Mouse (Mus musculus): ENCODE measurements around the gene Adk. TPM values are rescaled to one million over a fixed set of nuclear protein-coding genes. Genes with fewer than 3 reads are reported as not detected.

Adk gene
- polyA plus RNA-seq, 1 experiment from 2014 or later = 230 TPM

DNA sequence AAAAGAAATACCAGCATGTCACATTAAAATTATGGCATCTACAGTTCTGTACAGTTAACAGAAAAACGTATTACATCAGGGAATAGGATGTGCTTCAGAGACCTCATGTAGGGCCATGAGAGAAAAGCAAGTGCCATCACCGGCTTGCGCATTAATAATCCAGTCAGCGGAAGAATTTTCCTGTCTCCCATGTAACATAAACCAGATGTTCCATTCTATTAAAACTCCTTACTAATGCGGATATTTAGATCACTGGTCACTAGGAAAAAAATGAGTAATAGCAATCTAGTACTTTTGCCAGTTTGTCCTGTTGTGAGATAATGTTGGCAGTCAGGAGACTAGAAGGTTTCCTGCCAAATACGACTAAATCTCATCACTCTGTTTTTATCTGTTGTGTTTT, 139.6 kb downstream of the Adk start:
- no peak for ATAC-seq
- Histone ChIP-seq H3K27ac (no peak overlapping the region), H3K27me3 (replicated peaks) (no peaks in the 10 kb centered on the region), H3K4me2 (replicated peaks) (no peak overlapping the region), H3K4me1 (replicated peaks) (peaks cover 5% of the 10 kb centered on the region; the same call in 1 of the 2 replicates), H3K36me3 (no peaks in the 10 kb centered on the region), H3K9me3 (no peaks in the 10 kb centered on the region), H3K9ac (no peak overlapping the region), H3K4me3 (replicated peaks) (no peak overlapping the region)
- WGBS = 58% methylated on average over 6 of the region's 6 CpGs

DNA sequence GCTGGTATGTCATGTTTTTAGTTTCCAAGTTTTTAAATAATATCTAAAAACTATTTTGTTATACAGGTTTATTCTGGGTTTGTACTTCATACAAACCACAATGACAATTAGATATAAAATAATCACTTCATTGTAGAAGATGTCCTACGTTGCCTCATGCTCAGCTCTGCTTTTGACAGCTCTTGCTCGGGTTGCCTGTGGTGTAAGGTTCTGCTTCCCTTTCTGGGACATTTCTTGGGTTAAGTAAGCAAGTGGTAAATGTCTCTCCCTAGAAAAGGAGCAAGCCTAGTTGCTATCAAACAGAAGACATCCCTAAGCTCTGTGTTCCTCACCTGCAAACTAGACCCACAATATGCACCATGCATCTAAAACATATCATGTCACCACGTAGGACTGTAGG, 140.4 kb downstream of the Adk start:
- 86% methylated on average over 3 of the region's 3 CpGs for WGBS
- H3K9ac ChIP-seq = no peak overlapping the region

DNA sequence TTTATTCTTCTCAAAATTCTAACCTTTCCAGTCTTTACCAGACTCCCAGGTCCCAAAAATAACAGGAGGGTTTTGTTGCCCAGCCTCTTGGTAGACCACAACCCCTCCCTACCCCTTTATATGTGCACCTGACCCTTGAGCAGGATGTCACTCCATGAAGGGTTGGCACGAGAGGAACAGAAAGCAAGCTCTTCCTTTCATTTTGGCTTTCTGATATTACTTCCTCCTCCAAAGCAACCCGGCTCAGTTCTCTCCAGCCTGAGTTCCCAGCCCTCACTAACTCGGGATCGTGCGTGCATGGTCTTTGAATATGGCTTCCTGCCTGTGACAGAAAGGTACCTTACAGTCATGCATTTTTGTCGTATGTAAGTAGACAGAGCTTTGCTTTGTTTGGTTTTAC, 142.0 kb downstream of the Adk start:
- Histone ChIP-seq H3K9ac (no peak overlapping the region), H3K36me3 (no peaks in the 10 kb centered on the region), H3K27me3 (replicated peaks) (no peaks in the 10 kb centered on the region), H3K27ac (no peak overlapping the region), H3K4me1 (replicated peaks) (peaks cover 5% of the 10 kb centered on the region; the same call in 1 of the 2 replicates), H3K4me3 (replicated peaks) (no peak overlapping the region), H3K9me3 (no peaks in the 10 kb centered on the region), H3K4me2 (replicated peaks) (no peak overlapping the region)
- 49% methylated on average over 6 of the region's 6 CpGs for WGBS
- ATAC-seq = no peak

More for the DNA sequence above, 140.4 kb downstream of the Adk start:
- ATAC-seq = no peak
- H3K4me1 ChIP-seq (replicated peaks) = peaks cover 5% of the 10 kb centered on the region; the same call in 1 of the 2 replicates
- no peak overlapping the region for H3K27ac ChIP-seq
- no peaks in the 10 kb centered on the region for H3K9me3 ChIP-seq
- no peaks in the 10 kb centered on the region for H3K27me3 ChIP-seq (replicated peaks)
- H3K36me3 ChIP-seq = no peaks in the 10 kb centered on the region
- no peak overlapping the region for H3K4me3 ChIP-seq (replicated peaks)
- no peak overlapping the region for H3K4me2 ChIP-seq (replicated peaks)

DNA sequence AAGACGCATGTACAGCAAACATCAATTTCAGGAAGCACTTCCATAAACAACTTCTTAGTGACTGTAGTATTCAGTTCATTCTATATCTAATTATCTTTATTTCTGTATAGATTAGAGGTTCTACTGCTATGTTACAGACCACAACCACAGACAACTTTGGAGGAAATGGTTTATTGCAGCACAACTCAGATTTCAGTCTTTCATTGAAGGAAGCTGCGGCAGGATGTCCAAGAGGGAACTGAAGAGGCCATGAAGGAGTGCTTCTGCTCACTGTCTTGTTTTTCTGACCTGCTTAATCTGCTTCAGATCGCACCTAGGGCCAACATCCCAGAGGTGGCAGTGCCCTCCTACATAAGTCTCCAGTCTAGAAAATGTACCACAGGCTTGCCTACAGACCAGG, 148.5 kb downstream of the Adk start:
- ATAC-seq = no peak
- H3K27ac ChIP-seq = no peak overlapping the region
- 51% methylated on average over 3 of the region's 3 CpGs for WGBS

DNA sequence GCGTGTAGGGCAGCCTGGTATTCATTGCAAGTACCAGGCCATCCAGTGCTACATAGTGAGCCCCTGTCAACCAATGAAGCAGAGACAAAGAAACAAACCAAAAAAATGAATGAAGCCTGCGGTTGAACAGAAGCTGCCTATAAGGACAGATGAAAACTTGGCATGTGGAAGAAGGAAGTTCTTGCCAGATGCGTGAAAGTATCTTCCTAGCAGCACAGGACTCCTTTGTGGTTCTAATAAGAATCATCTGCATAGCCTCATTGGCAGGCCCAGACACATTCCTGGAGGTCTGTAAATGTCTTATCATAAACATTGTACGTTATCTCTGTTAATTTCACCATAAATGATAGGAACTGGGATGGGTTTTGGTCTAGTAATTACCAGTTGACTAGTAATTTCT, 154.1 kb downstream of the Adk start:
- no peaks in the 10 kb centered on the region for H3K4me1 ChIP-seq (replicated peaks)
- ATAC-seq = no peak
- no peak overlapping the region for H3K4me2 ChIP-seq (replicated peaks)
- no peak overlapping the region for H3K4me3 ChIP-seq (replicated peaks)
- 78% methylated on average over 4 of the region's 4 CpGs for WGBS
- H3K9ac ChIP-seq = no peak overlapping the region
- H3K36me3 ChIP-seq = no peaks in the 10 kb centered on the region
- H3K27ac ChIP-seq = no peak overlapping the region
- H3K9me3 ChIP-seq = no peaks in the 10 kb centered on the region
- H3K27me3 ChIP-seq (replicated peaks) = no peaks in the 10 kb centered on the region

More for the DNA sequence above, 148.5 kb downstream of the Adk start:
- Histone ChIP-seq H3K4me3 (replicated peaks) (no peak overlapping the region), H3K9me3 (no peaks in the 10 kb centered on the region), H3K36me3 (no peaks in the 10 kb centered on the region), H3K4me1 (replicated peaks) (no peaks in the 10 kb centered on the region), H3K4me2 (replicated peaks) (no peak overlapping the region), H3K9ac (no peak overlapping the region), H3K27me3 (replicated peaks) (no peaks in the 10 kb centered on the region)

DNA sequence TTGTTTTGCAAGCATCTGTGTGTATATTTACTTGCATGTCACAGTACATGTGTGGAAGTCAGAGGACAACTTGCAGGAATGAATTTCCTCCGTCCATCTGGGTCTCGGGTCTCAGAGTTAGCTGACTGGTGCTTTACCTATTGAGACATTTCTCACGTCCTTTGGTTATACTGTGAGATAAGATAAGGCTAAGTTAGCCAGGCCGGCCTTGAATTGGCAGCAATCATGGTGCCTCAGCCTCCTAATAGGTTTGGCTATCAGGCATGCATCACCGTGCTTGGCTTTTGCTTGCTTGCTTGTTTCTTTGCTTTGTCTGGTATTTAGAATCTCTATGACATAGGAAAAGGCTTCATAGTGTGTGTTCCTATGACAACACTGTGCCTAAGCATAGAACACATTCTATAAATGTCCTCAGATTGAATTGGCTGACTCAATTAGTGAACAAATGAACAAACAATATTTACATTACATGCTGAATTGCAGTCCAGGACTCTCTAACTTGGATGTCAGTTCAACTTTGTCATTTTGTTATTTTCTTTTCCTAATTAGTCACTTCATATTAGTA, 169.3 kb downstream of the Adk start:
- no peak overlapping the region for H3K4me3 ChIP-seq (replicated peaks)
- H3K36me3 ChIP-seq = no peaks in the 10 kb centered on the region
- no peak overlapping the region for H3K27ac ChIP-seq
- ATAC-seq = no peak
- WGBS = 54% methylated on average over 5 of the region's 5 CpGs
- H3K27me3 ChIP-seq (replicated peaks) = no peaks in the 10 kb centered on the region
- no peaks in the 10 kb centered on the region for H3K4me1 ChIP-seq (replicated peaks)
- H3K9me3 ChIP-seq = no peaks in the 10 kb centered on the region
- no peak overlapping the region for H3K4me2 ChIP-seq (replicated peaks)
- H3K9ac ChIP-seq = no peak overlapping the region

DNA sequence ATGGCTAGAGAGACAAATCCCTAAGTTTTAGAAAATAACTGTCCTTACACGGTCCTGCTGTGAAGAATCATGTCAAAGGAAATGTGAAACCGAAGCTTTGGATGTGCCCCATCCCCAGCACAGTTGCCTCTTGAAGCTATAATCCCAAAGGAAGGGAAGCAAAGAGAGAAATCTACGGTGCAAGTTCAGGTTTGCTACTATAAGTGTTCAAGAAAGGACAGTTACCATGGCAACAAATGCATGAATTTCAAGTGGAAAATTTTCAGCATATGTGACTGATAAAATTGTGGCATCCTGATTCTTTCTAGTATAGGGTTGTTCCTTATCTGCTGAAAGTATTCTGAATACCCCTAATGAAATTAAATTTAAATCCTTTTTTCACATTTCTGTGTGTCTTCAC, 169.8 kb downstream of the Adk start:
- H3K4me1 ChIP-seq (replicated peaks) = no peaks in the 10 kb centered on the region
- H3K27ac ChIP-seq = no peak overlapping the region
- no peak overlapping the region for H3K9ac ChIP-seq
- no peak overlapping the region for H3K4me2 ChIP-seq (replicated peaks)
- H3K36me3 ChIP-seq = no peaks in the 10 kb centered on the region
- H3K9me3 ChIP-seq = no peaks in the 10 kb centered on the region
- H3K4me3 ChIP-seq (replicated peaks) = no peak overlapping the region
- H3K27me3 ChIP-seq (replicated peaks) = no peaks in the 10 kb centered on the region
- 74% methylated on average over 3 of the region's 3 CpGs for WGBS
- ATAC-seq = no peak

DNA sequence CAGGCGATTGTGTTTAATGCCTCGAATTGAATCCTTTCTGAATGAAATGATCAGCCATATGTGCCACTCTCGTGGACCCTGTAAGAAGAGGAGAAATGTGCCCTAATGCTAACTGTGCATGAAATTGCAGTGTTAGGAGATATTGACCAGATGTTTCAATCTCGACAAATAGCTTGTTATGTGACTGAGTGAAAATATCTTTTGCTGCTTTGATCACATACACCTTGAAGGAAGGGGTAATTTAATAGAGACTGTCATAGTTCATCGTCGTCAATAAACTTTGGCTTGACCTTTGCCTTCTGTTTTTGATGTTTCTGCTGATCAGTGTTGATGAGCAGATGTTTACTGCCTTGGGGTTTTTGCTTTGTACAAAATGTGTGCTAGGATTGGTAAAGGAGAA, 171.1 kb downstream of the Adk start:
- Histone ChIP-seq H3K36me3 (no peaks in the 10 kb centered on the region), H3K9me3 (no peaks in the 10 kb centered on the region), H3K4me3 (replicated peaks) (no peak overlapping the region), H3K4me2 (replicated peaks) (no peak overlapping the region), H3K27me3 (replicated peaks) (no peaks in the 10 kb centered on the region), H3K9ac (no peak overlapping the region), H3K27ac (no peak overlapping the region), H3K4me1 (replicated peaks) (no peaks in the 10 kb centered on the region)
- 83% methylated on average over 6 of the region's 6 CpGs for WGBS
- ATAC-seq = no peak

DNA sequence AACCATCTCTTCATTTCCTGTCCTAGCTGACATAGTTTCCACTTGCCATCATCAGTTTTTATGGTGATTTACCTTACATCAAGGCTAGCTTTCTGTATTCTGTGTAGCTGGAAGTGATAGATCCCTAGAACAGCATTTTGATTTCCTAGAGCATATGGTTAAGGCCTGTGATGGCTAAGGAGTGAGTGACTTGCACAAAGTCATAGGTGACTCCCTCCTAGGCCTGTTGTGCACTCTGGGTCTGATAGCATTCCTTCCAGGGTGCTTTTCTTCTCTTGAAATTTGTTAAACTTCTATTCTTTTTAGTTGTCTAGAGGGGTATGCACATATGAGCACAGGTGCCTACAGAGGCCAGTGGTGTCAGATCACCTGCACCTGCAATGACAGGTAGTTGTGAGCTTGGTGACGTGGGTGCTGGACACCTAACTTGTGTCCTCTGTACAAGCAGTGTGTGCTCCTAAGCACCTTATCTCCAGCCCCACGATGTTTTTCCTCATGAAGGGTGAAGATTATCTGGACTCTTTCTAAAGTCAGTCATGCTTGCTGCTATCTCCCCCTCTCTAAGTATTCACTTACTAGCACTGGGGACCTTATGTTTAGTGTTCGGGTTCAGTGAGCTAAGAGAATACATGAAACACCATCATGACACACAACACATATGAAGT, 171.7 kb downstream of the Adk start:
- 85% methylated on average over 3 of the region's 3 CpGs for WGBS
- no peak overlapping the region for H3K9ac ChIP-seq
- H3K27ac ChIP-seq = no peak overlapping the region
- no peaks in the 10 kb centered on the region for H3K36me3 ChIP-seq
- H3K9me3 ChIP-seq = no peaks in the 10 kb centered on the region
- H3K27me3 ChIP-seq (replicated peaks) = no peaks in the 10 kb centered on the region
- ATAC-seq = no peak
- H3K4me2 ChIP-seq (replicated peaks) = no peak overlapping the region
- no peaks in the 10 kb centered on the region for H3K4me1 ChIP-seq (replicated peaks)
- no peak overlapping the region for H3K4me3 ChIP-seq (replicated peaks)

DNA sequence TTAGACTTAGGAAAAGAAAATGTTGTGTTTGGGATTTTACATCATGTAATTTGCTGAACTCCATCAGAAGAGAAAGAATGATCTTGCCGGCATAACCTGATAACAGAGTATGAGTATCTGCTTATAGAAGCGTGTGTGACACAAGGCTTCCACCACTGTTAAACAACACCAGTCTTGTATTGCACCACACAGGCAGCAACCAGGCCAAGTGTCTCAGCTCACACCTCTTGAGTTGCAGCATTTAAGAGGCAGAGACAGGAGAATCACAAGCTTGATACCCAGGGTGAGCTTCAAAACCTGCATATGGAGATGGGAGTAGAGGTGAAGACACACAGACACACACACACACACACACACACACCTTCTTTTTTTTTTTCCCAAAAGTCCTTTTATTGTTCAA, 184.7 kb downstream of the Adk start:
- 93% methylated on average over 2 of the region's 2 CpGs for WGBS
- H3K27me3 ChIP-seq (replicated peaks) = no peaks in the 10 kb centered on the region
- no peak for ATAC-seq

DNA sequence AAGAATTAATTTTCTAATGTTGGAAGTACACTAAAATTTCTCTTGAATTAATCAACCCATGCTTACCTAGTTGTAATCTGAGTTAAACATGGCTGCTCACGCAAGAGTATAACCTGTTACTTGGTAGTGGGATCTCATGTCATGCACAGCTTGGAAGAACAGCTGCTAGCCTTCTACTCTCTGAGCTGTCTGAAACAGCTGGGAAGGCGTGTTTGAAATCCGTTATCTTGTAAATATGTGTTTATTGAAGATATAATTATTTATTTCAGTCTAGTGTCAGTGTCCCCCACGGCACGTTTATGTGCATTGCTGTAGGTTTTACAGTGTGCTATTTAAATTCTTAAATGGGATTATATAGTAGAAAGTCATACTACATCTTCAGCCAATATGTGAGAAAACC, 188.7 kb downstream of the Adk start:
- Histone ChIP-seq H3K9me3 (no peaks in the 10 kb centered on the region), H3K36me3 (no peaks in the 10 kb centered on the region), H3K27me3 (replicated peaks) (no peaks in the 10 kb centered on the region), H3K4me3 (replicated peaks) (no peak overlapping the region), H3K4me2 (replicated peaks) (no peak overlapping the region), H3K4me1 (replicated peaks) (no peaks in the 10 kb centered on the region), H3K27ac (no peak overlapping the region), H3K9ac (no peak overlapping the region)
- 71% methylated on average over 5 of the region's 5 CpGs for WGBS
- no peak for ATAC-seq

More for the DNA sequence above, 184.7 kb downstream of the Adk start:
- H3K9me3 ChIP-seq = no peaks in the 10 kb centered on the region
- H3K9ac ChIP-seq = no peak overlapping the region
- no peak overlapping the region for H3K4me2 ChIP-seq (replicated peaks)
- no peaks in the 10 kb centered on the region for H3K4me1 ChIP-seq (replicated peaks)
- H3K27ac ChIP-seq = no peak overlapping the region
- no peaks in the 10 kb centered on the region for H3K36me3 ChIP-seq
- no peak overlapping the region for H3K4me3 ChIP-seq (replicated peaks)

DNA sequence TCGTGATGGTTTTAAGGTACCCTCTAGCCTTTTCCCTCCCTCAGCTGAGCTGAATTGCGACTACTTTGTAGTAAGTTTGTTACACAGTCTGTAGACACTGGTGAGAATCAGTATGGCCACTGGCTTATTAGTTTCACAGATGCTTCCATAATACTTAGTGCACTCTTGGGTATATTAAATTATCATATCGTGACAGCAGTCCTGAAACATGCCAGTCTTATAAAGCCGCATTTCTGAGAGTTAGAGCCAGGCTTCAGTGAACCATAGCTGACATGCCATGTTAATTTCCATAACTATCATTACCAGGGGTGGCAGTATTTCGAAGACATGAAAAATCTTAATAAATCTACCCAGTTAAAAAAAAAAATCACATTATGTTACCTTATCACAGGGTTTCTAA, 199.0 kb downstream of the Adk start:
- ATAC-seq = no peak
- WGBS = 84% methylated on average over 5 of the region's 5 CpGs
- Histone ChIP-seq H3K27me3 (replicated peaks) (no peaks in the 10 kb centered on the region), H3K27ac (no peak overlapping the region), H3K4me2 (replicated peaks) (no peak overlapping the region), H3K4me1 (replicated peaks) (no peaks in the 10 kb centered on the region), H3K4me3 (replicated peaks) (no peak overlapping the region), H3K9me3 (no peaks in the 10 kb centered on the region), H3K36me3 (no peaks in the 10 kb centered on the region), H3K9ac (no peak overlapping the region)

DNA sequence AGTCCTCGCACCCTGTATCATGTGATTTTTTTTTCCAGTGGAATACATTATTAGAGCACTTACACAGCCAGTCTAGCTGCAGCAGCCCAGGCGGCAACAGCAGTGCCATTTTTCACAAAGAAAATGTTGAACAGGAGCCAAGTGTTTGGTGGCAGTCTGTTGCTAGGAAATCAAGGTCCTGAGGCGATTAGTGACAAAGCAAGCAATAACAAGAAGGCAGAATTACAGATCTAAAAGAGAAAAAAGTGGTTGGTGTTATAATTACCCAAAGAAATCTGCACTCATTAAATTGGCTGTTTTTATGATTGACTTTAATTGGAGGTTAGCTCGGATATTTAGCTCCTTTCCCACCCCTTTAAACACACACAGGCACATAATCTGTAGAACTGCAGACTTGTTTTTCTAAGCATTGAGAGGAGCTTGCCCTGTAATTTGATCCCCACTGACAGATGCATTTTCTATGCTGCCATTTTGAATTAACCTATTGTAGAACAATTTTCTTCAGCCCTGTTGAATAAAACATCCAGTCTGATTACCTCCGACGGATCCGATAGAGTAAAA, 200.0 kb downstream of the Adk start:
- Histone ChIP-seq H3K4me1 (replicated peaks) (no peaks in the 10 kb centered on the region), H3K9ac (no peak overlapping the region), H3K4me2 (replicated peaks) (no peak overlapping the region), H3K36me3 (no peaks in the 10 kb centered on the region), H3K9me3 (no peaks in the 10 kb centered on the region), H3K27ac (no peak overlapping the region), H3K4me3 (replicated peaks) (no peak overlapping the region), H3K27me3 (replicated peaks) (no peaks in the 10 kb centered on the region)
- ATAC-seq = peak; percentile 53; the same call in 1 of the 2 replicates
- WGBS = 48% methylated on average over 7 of the region's 7 CpGs
